Mouse (Mus musculus) embryonic facial prominence, embryonic 14.5 days (tissue): ENCODE data around the gene Tymp. TPM values are rescaled to one million over a fixed set of nuclear protein-coding genes. Genes with fewer than 3 reads are reported as not detected.

ENCODE experiments used
- ATAC-seq: fragments of 200-750 bp; cut with Nextera tagmentation; 2 replicates; pipeline ENCODE4 v1.8.0; 2017; ENCODE audit warnings: low read depth, moderate number of reproducible peaks, moderate TSS enrichment
- DNase-seq: peaks from one replicate; pipeline ENCODE4 v3.0.0-alpha.2; 2015; ENCODE audit warnings: low spot score
- H3K27ac ChIP-seq: fragments of 300-500 bp; sonication (generic); replicated peaks from 2 replicates; pipeline ENCODE4 v1.5.1; 2014; ENCODE audit warnings: low read depth, mild to moderate bottlenecking, low read length, moderate library complexity
- H3K27me3 ChIP-seq: fragments of 300-500 bp; sonication (generic); replicated peaks from 2 replicates; pipeline ENCODE4 v1.6.1; 2014; ENCODE audit warnings: low read length; ENCODE audit not compliant: control insufficient read depth, insufficient read depth
- H3K36me3 ChIP-seq: fragments of 300-500 bp; sonication (generic); 2 replicates; pipeline ENCODE4 v1.6.1; 2014; ENCODE audit warnings: low read length, mixed read lengths; ENCODE audit not compliant: control insufficient read depth, insufficient read depth
- H3K4me1 ChIP-seq: fragments of 300-500 bp; sonication (generic); 2 replicates; pipeline ENCODE4 v1.6.1; 2014; ENCODE audit warnings: antibody characterized with exemption, low read length; ENCODE audit not compliant: control insufficient read depth, insufficient read depth
- H3K4me2 ChIP-seq: fragments of 300-500 bp; sonication (generic); 2 replicates; pipeline ENCODE4 v1.6.1; 2014; ENCODE audit warnings: low read depth, mild to moderate bottlenecking, low read length, moderate library complexity, mixed read lengths
- H3K4me3 ChIP-seq: fragments of 300-500 bp; sonication (generic); 2 replicates; pipeline ENCODE4 v1.5.1; 2014; ENCODE audit warnings: low read depth, mild to moderate bottlenecking, low read length
- H3K9ac ChIP-seq: fragments of 300-500 bp; sonication (generic); 2 replicates; pipeline ENCODE4 v1.6.1; 2014; ENCODE audit warnings: low read depth, mild to moderate bottlenecking, low read length, moderate library complexity, mixed read lengths
- H3K9me3 ChIP-seq: fragments of 300-500 bp; sonication (generic); 2 replicates; pipeline ENCODE4 v1.6.1; 2016; ENCODE audit warnings: low read length; ENCODE audit not compliant: control insufficient read depth
- WGBS: fragments of 180-500 bp; shearing (Covaris S2); extraction: QIAGEN DNeasy Blood & Tissue Kit; methylation state at CpG from one replicate; pipeline ENCODE4 v1.1.7; 2014; 5-methylcytosine and 5-hydroxymethylcytosine counted together
- polyA plus RNA-seq: library from polyadenylated mRNA; unstranded; fragments of >200 nt; fragmentation: Nextera tagmentation; extraction: Ambion mirVana; gene quantifications from 2 replicates; pipeline ENCODE4 v1.2.1, GENCODE M21; 2014

The Tymp gene
- polyA plus RNA-seq, 1 experiment from 2014 or later = 1.6 TPM

- DNase-seq (no peak), ATAC-seq (no peak)
- WGBS = 88% methylated on average over 13 of the region's 13 CpGs
- H3K9ac ChIP-seq = no peak overlapping the region
- no peak overlapping the region for H3K27ac ChIP-seq
- peaks cover 18% of the 10 kb centered on the region for H3K27me3 ChIP-seq
- H3K4me3 ChIP-seq = no peak overlapping the region
- no peaks in the 10 kb centered on the region for H3K9me3 ChIP-seq
- no peak overlapping the region for H3K4me2 ChIP-seq
- H3K36me3 ChIP-seq = peaks cover 57% of the 10 kb centered on the region
- peaks cover 8% of the 10 kb centered on the region; the same call in 1 of the 2 replicates for H3K4me1 ChIP-seq
These were observed 4.8 kb downstream of the Tymp start for GRCm38 (mm10) chr15:89372068-89372467.

GRCm38 (mm10) chr15:89365141-89365551, 11.7 kb downstream of the Tymp start:
- Histone ChIP-seq H3K36me3 (peaks cover 98% of the 10 kb centered on the region), H3K4me3 (no peak overlapping the region), H3K4me2 (no peak overlapping the region), H3K9me3 (no peaks in the 10 kb centered on the region), H3K9ac (no peak overlapping the region), H3K4me1 (no peaks in the 10 kb centered on the region), H3K27ac (no peak overlapping the region), H3K27me3 (no peaks in the 10 kb centered on the region)
- no peak for DNase-seq
- WGBS = 88% methylated on average over 4 of the region's 4 CpGs
- no peak for ATAC-seq

- DNase-seq (no peak), ATAC-seq (no peak)
- no peak overlapping the region for H3K9ac ChIP-seq
- H3K9me3 ChIP-seq = no peaks in the 10 kb centered on the region
- no peak overlapping the region for H3K4me2 ChIP-seq
- H3K36me3 ChIP-seq = peaks cover 88% of the 10 kb centered on the region
- WGBS = 85% methylated on average over 7 of the region's 7 CpGs
- no peak overlapping the region for H3K27ac ChIP-seq
- H3K4me3 ChIP-seq = no peak overlapping the region
- no peaks in the 10 kb centered on the region for H3K4me1 ChIP-seq
- no peaks in the 10 kb centered on the region for H3K27me3 ChIP-seq
These were observed 13.8 kb downstream of the Tymp start for GRCm38 (mm10) chr15:89363051-89363450.

- H3K27ac ChIP-seq = no peak overlapping the region
- H3K4me2 ChIP-seq = no peak overlapping the region
- DNase-seq (no peak), ATAC-seq (no peak)
- H3K27me3 ChIP-seq = no peaks in the 10 kb centered on the region
- peaks cover 51% of the 10 kb centered on the region for H3K36me3 ChIP-seq
- peaks cover 16% of the 10 kb centered on the region for H3K4me1 ChIP-seq
- no peaks in the 10 kb centered on the region for H3K9me3 ChIP-seq
- 88% methylated on average over 3 of the region's 3 CpGs for WGBS
- H3K9ac ChIP-seq = no peak overlapping the region
- no peak overlapping the region for H3K4me3 ChIP-seq
These were observed 18.1 kb downstream of the Tymp start for GRCm38 (mm10) chr15:89358784-89359183.

GRCm38 (mm10) chr15:89356372-89356771, 20.5 kb downstream of the Tymp start:
- Histone ChIP-seq H3K27ac (peak overlapping the region; percentile 96), H3K36me3 (peaks cover 53% of the 10 kb centered on the region), H3K9ac (peak overlapping the region; percentile 90), H3K4me1 (peaks cover 16% of the 10 kb centered on the region), H3K9me3 (no peaks in the 10 kb centered on the region), H3K27me3 (no peaks in the 10 kb centered on the region), H3K4me3 (peak overlapping the region; percentile 86), H3K4me2 (peak overlapping the region; percentile 86)
- DNase-seq (peak; percentile 97), ATAC-seq (peak; percentile 77)
- WGBS = under 1% methylated on average over 15 of the region's 15 CpGs

GRCm38 (mm10) chr15:89355241-89356187, 21.3 kb downstream of the Tymp start, which contains the start of the genes Lmf2 and Ncaph2:
Gene Lmf2 (minus strand): TSS chr15:89355659.
Gene Ncaph2 (plus strand): TSS chr15:89355719.
- peaks cover 53% of the 10 kb centered on the region for H3K36me3 ChIP-seq
- H3K4me3 ChIP-seq = peak within 1 kb of the TSS; percentile 86
- peak within 1 kb of the TSS; percentile 90 for H3K9ac ChIP-seq
- H3K27me3 ChIP-seq = no peaks in the 10 kb centered on the region
- peaks cover 16% of the 10 kb centered on the region for H3K4me1 ChIP-seq
- peak within 1 kb of the TSS; percentile 96 for H3K27ac ChIP-seq
- H3K9me3 ChIP-seq = no peaks in the 10 kb centered on the region
- DNase-seq = peak; percentile 98
- peak within 1 kb of the TSS; percentile 86 for H3K4me2 ChIP-seq
- peak; percentile 91 for ATAC-seq
- under 1% methylated on average over 48 of the region's 64 CpGs for WGBS

GRCm38 (mm10) chr15:89354455-89354854, 22.4 kb downstream of the Tymp start:
- H3K36me3 ChIP-seq = peaks cover 51% of the 10 kb centered on the region
- H3K4me3 ChIP-seq = peak overlapping the region; percentile 86
- no peak overlapping the region for H3K27ac ChIP-seq
- no peaks in the 10 kb centered on the region for H3K27me3 ChIP-seq
- peak overlapping the region; percentile 90 for H3K9ac ChIP-seq
- H3K4me1 ChIP-seq = peaks cover 16% of the 10 kb centered on the region
- no peaks in the 10 kb centered on the region for H3K9me3 ChIP-seq
- no peak for ATAC-seq
- no peak for DNase-seq
- peak overlapping the region; percentile 86 for H3K4me2 ChIP-seq
- WGBS = 66% methylated on average over 6 of the region's 7 CpGs

GRCm38 (mm10) chr15:89353837-89354236, 23.0 kb downstream of the Tymp start:
- no peaks in the 10 kb centered on the region for H3K27me3 ChIP-seq
- 93% methylated on average over 16 of the region's 16 CpGs for WGBS
- no peak overlapping the region for H3K27ac ChIP-seq
- H3K36me3 ChIP-seq = peaks cover 50% of the 10 kb centered on the region
- H3K4me1 ChIP-seq = peaks cover 16% of the 10 kb centered on the region
- DNase-seq (no peak), ATAC-seq (no peak)
- H3K9me3 ChIP-seq = no peaks in the 10 kb centered on the region
- peak overlapping the region; percentile 86 for H3K4me2 ChIP-seq
- H3K9ac ChIP-seq = peak overlapping the region; percentile 90; the same call in 1 of the 2 replicates
- H3K4me3 ChIP-seq = no peak overlapping the region
